Mouse (Mus musculus): ENCODE measurements around the gene Dnah1. TPM values are rescaled to one million over a fixed set of nuclear protein-coding genes. Genes with fewer than 3 reads are reported as not detected.

The Dnah1 gene
- total RNA-seq, 2 experiments from 2014 or later, result 0.70 to 0.81 TPM

DNA sequence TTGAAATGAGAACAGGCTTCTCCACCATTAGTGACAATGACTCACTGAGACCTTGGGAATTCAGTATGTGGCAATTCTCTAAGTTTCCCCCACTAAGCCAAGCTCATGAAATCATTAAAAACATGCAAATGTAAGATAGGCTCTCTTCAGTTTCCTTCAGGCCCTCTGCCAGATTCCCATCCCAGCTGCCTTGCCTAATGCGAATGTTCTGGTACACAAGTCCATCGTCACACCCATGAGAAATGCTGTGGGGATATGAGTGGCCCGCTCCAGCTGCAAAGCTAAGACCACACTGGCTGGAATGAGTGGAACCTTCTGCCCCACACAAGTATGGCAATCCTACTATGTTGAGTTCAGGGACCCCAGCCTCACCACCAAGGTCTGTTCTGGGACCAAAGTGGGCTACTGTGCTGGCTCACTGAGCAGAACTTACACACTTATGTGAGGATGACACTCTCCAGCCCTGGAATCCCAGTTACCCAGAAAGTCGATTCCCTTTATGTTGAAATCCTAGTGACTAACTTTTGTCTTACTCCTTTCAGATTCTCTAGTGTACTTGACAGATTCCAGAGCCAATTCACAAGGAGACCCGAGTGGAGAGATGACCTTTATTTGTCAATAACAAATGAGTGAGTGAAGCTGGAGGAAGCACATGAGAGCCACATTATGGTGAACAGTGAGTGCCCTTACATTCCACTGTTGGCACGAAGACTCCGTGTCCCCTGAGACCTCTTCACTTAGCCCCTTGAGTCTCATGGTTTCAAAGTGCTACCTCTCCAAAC lies 86.4 kb downstream of the Dnah1 start:
- peak in 1 of 2 experiments; percentile 70 for DNase-seq (ENCODE audit: low spot score in 2 of 2)

- peak; percentile 66 to 81 for DNase-seq (ENCODE audit: low spot score in 2 of 2)
Measured at GRCm38 (mm10) chr14:31233996-31234591, 89.6 kb downstream of the Dnah1 start.

- DNase-seq (ENCODE audit: low spot score in 2 of 2), result no peak
Measured at GRCm38 (mm10) chr14:31233070-31233995, 90.4 kb downstream of the Dnah1 start.

GRCm38 (mm10) chr14:31232404-31233069 lies 91.2 kb downstream of the Dnah1 start:
- no peak for DNase-seq (ENCODE audit: low spot score in 2 of 2)

- no peak for DNase-seq (ENCODE audit: low spot score in 2 of 2)
Measured at GRCm38 (mm10) chr14:31230442-31230841, 93.3 kb downstream of the Dnah1 start.

- no peak for DNase-seq (ENCODE audit: low spot score in 2 of 2)
Measured at GRCm38 (mm10) chr14:31228234-31228633, 95.5 kb downstream of the Dnah1 start.

- DNase-seq (ENCODE audit: low spot score in 2 of 2), result peak in 1 of 2 experiments; percentile 58
Measured at GRCm38 (mm10) chr14:31226978-31227377, 96.7 kb downstream of the Dnah1 start.

- peak in 1 of 2 experiments; percentile 63 for DNase-seq (ENCODE audit: low spot score in 2 of 2)
Measured at GRCm38 (mm10) chr14:31217666-31218065, 106.0 kb downstream of the Dnah1 start, which contains the start of gene Sema3g. Gene Sema3g (plus strand): TSS chr14:31217860.

DNA sequence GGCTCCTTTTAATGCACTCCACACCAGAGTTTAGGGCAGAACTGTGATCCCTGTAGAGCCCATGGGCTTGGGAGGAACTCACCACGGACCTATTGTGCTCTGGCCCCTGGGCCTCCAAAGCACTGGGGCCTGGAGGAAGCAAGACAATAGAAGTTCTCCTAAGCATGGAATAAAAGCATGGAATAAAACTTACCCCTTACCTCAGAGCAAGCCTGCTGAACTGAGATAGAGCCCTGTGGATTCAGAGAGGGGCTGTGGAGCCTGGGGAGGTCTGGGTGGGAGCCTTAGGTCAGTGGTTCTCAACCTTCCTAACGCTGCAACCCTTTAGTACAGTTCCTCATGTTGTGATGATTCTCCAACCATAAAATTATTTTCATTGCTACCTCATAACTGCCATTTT lies 106.8 kb downstream of the Dnah1 start, which contains the start of gene Nisch:
Gene Nisch, minus strand, starts transcription at position 101 of the 400 bp plus-strand sequence.
- no peak for DNase-seq (ENCODE audit: low spot score in 2 of 2)

DNA sequence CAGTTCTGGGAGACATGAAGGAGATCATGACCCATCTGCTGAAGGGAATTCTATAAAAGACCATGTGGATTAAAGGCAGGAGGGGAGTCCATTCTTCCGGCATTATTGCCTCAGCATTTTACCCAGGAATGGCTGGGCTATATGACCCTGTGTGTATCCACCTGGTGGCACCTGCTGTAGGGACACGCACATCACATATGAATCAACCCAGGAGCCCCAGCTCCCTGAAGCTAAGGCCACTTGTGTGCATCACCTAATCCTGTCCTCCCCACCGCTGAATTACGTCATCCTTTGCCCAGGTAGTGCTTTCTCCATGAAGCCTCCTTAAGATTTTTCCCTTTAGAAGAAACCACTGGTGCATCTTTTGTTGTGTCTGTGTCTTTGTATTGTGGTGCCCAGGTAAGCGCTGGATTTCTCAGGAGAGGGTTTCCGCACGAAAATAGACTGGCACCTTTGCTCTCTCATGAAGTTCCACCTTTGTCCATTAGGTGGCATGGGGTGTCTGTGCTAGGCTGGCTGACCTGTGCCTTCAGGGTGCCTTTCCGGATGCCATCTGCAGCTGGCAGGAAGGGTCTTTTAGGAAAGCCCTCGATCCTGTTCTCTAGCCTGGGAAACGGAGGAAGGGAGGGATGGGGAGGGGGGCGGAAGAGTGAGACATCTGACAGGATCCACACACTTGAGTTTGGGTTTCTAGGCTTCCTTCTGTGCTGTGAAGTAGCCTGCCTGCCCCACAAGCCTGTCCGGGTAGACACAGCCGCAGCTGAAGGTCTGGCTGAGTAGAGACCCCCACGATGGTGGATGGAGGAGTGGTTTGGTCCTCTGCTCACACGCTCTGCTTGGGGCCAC lies 108.3 kb downstream of the Dnah1 start:
- DNase-seq (ENCODE audit: low spot score in 2 of 2), result peak in 1 of 2 experiments; percentile 58

DNA sequence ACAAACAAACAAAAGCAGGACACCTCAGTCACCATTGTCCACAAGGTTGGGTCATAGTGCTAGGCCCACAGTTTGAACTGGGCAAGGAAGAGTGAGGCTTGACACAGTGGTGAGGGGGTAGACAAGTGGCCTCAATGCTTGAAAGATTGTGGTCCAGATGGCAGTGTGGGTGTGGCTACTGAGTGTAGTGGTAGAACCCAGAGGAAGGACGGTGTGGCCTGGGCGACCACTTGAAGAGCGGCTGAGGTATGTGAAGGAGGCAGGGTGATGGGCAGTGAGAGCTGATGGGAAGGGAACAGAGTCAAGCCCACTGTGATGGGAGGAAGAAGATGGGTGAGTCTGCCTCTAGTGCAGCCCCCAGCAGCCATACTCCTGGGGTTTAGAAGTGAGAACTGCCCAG lies 109.0 kb downstream of the Dnah1 start:
- no peak for DNase-seq (ENCODE audit: low spot score in 2 of 2)

GRCm38 (mm10) chr14:31213868-31214267 lies 109.8 kb downstream of the Dnah1 start:
- no peak for DNase-seq (ENCODE audit: low spot score in 2 of 2)

DNA sequence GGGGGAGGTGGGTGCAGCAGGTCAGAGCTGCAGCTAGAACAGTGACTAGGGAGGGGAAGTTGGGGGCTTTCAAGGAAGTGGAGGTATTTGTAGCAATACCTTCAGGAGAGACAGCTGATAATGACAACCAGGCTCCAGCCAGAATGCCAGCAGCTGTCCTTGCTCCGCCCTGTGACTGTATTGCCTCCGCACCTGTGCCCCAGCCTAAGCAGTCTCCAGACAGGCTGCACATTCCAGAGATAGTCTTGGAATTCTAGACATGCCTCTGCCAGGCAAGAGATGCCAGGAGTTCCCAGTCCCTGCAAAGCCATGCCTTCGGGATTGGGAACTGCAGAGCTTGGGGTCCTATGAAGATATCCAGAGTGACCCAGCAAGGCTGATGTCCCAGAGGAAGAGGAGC lies 111.2 kb downstream of the Dnah1 start:
- DNase-seq (ENCODE audit: low spot score in 2 of 2), result no peak

DNA sequence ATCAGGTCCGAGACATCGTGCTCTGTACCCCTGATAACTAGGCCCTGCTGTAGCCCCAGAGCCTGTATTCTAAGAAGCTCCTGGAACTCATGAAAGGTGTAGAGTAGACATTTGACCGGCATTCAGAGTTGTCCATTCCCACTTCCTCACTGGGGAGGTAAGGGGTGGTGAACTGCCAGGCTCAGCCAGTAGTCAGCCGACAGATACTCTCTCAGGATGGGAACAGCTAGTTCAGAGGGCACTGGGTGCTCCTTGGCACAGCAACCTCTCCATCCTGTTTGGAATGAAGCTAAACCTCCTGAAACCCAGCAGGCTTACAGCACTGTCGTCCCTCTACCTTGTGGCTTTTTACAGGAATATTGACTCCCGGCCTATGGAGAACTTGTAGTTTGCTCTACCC lies 111.8 kb downstream of the Dnah1 start:
- no peak for DNase-seq (ENCODE audit: low spot score in 2 of 2)

Other genes with a start within 250 kb of the Dnah1 start
- gene Smim4, start 194.9 kb downstream of the Dnah1 start, total RNA-seq (2021), result 10 to 100 TPM; 44.1 to 49.5 TPM
- gene Nt5dc2, start 192.8 kb downstream of the Dnah1 start, total RNA-seq (2021), result 10 to 100 TPM; 33.9 to 35.4 TPM
- gene Stab1, start 155.3 kb downstream of the Dnah1 start, total RNA-seq (2021), result 100 to 1,000 TPM in 1 of 2 experiments, 10 to 100 TPM in 1; 89.8 to 101 TPM
- gene Tnnc1, start 115.6 kb downstream of the Dnah1 start, total RNA-seq (2021), result 100 to 1,000 TPM; 337 to 379 TPM
- 100 to 1,000 TPM; 258 to 277 TPM for gene Nisch, start 107.0 kb downstream of the Dnah1 start, total RNA-seq (2021)
- gene Sema3g, start 106.0 kb downstream of the Dnah1 start, total RNA-seq (2021), result 10 to 100 TPM; 11.5 to 11.6 TPM
- gene Phf7, start 72.6 kb downstream of the Dnah1 start, total RNA-seq (2021), result 1 to 10 TPM; 7.3 to 9.4 TPM
- 10 to 100 TPM; 49.3 to 53.2 TPM for gene Bap1, start 72.4 kb downstream of the Dnah1 start, total RNA-seq (2021)
- gene Capn7, start 12.7 kb upstream of the Dnah1 start, total RNA-seq (2021), result 10 to 100 TPM; 31.9 to 37.1 TPM
- gene Sh3bp5, start 112.2 kb upstream of the Dnah1 start, total RNA-seq (2021), result 10 to 100 TPM; 79.8 to 93.9 TPM
- gene Eaf1, start 170.5 kb upstream of the Dnah1 start, total RNA-seq (2021), result 10 to 100 TPM; 23.3 to 24.2 TPM
- gene Mettl6, start 171.1 kb upstream of the Dnah1 start, total RNA-seq (2021), result 10 to 100 TPM; 23.2 to 23.6 TPM

All from gastrocnemius, postnatal 4 days (tissue).